Mouse (Mus musculus) intestine, postnatal 0 days (tissue): ENCODE measurements around the gene Tcf12. TPM values are rescaled to one million over a fixed set of nuclear protein-coding genes. Genes with fewer than 3 reads are reported as not detected.

ENCODE experiments used
- ATAC-seq: fragments of 200-750 bp; cut with Nextera tagmentation; 2 replicates; pipeline ENCODE4 v1.8.0; 2017; ENCODE audit warnings: mild to moderate bottlenecking, moderate TSS enrichment, moderate library complexity
- H3K27ac ChIP-seq: fragments of 300-500 bp; sonication (generic); 2 replicates; pipeline ENCODE4 v1.5.1; 2014; ENCODE audit warnings: mild to moderate bottlenecking, low read depth, low read length, moderate library complexity
- H3K27me3 ChIP-seq: fragments of 300-500 bp; sonication (generic); replicated peaks from 2 replicates; pipeline ENCODE4 v1.6.1; 2014; ENCODE audit warnings: low read length, mixed read lengths; ENCODE audit not compliant: control insufficient read depth, insufficient read depth
- H3K36me3 ChIP-seq: fragments of 300-500 bp; sonication (generic); 2 replicates; pipeline ENCODE4 v1.6.1; 2014; ENCODE audit warnings: mild to moderate bottlenecking, moderate library complexity; ENCODE audit not compliant: control insufficient read depth, insufficient read depth
- H3K4me1 ChIP-seq: fragments of 300-500 bp; sonication (generic); replicated peaks from 2 replicates; pipeline ENCODE4 v1.6.1; 2014; ENCODE audit warnings: antibody characterized with exemption, low read length, mixed read lengths; ENCODE audit not compliant: control insufficient read depth, insufficient read depth
- H3K4me2 ChIP-seq: fragments of 300-500 bp; sonication (generic); replicated peaks from 2 replicates; pipeline ENCODE4 v1.6.1; 2014; ENCODE audit warnings: low read depth, mild to moderate bottlenecking, moderate library complexity
- H3K4me3 ChIP-seq: fragments of 300-500 bp; sonication (generic); 2 replicates; pipeline ENCODE4 v1.5.1; 2014; ENCODE audit warnings: low read depth, low read length
- H3K9ac ChIP-seq: fragments of 300-500 bp; sonication (generic); 2 replicates; pipeline ENCODE4 v1.6.1; 2014; ENCODE audit warnings: mild to moderate bottlenecking, low read depth, low read length
- H3K9me3 ChIP-seq: fragments of 300-500 bp; sonication (generic); 2 replicates; pipeline ENCODE4 v1.6.1; 2016; ENCODE audit warnings: mixed run types; ENCODE audit not compliant: control insufficient read depth
- CTCF ChIP-seq: sonication (generic); IDR thresholded peaks from 2 replicates; pipeline ENCODE4 v1.5.1; 2016; ENCODE audit warnings: low read depth, mild to moderate bottlenecking, control low read depth, antibody characterized with exemption, moderate library complexity
- WGBS: fragments of 180-500 bp; shearing (Covaris S2); extraction: QIAGEN DNeasy Blood & Tissue Kit; methylation state at CpG from one replicate; pipeline ENCODE4 v1.1.7; 2014; 5-methylcytosine and 5-hydroxymethylcytosine counted together
- polyA plus RNA-seq: library from polyadenylated mRNA; unstranded; fragments of >200 nt; fragmentation: Nextera tagmentation; extraction: Ambion mirVana; gene quantifications from 2 replicates; pipeline ENCODE4 v1.2.1, GENCODE M21; 2015

Tcf12 gene
- polyA plus RNA-seq, 1 experiment from 2014 or later, result 19.1 TPM

- TF ChIP-seq CTCF, result no peak
- no peaks in the 10 kb centered on the region for H3K36me3 ChIP-seq
- no peak overlapping the region for H3K4me3 ChIP-seq
These were observed 120.5 kb downstream of the Tcf12 start for GRCm38 (mm10) chr9:71991147-71991546.

GRCm38 (mm10) chr9:71990376-71990775, 121.3 kb downstream of the Tcf12 start:
- no peaks in the 10 kb centered on the region for H3K4me1 ChIP-seq
- no peak overlapping the region for H3K27ac ChIP-seq
- H3K36me3 ChIP-seq, result no peaks in the 10 kb centered on the region
- WGBS, result 71% methylated on average over 1 of the region's 1 CpGs
- no peak for ATAC-seq
- no peak overlapping the region for H3K9ac ChIP-seq
- H3K27me3 ChIP-seq, result no peaks in the 10 kb centered on the region
- H3K4me2 ChIP-seq, result no peak overlapping the region
- H3K4me3 ChIP-seq, result no peak overlapping the region
- no peaks in the 10 kb centered on the region for H3K9me3 ChIP-seq
- TF ChIP-seq CTCF, result no peak

More at GRCm38 (mm10) chr9:71991147-71991546, 120.5 kb downstream of the Tcf12 start:
- no peaks in the 10 kb centered on the region for H3K9me3 ChIP-seq
- H3K4me1 ChIP-seq, result no peaks in the 10 kb centered on the region
- H3K27me3 ChIP-seq, result no peaks in the 10 kb centered on the region
- H3K9ac ChIP-seq, result no peak overlapping the region
- 80% methylated on average over 3 of the region's 3 CpGs for WGBS
- no peak overlapping the region for H3K27ac ChIP-seq
- H3K4me2 ChIP-seq, result no peak overlapping the region
- no peak for ATAC-seq

- Histone ChIP-seq H3K9me3 (no peaks in the 10 kb centered on the region), H3K27me3 (no peaks in the 10 kb centered on the region), H3K27ac (no peak overlapping the region), H3K36me3 (no peaks in the 10 kb centered on the region), H3K9ac (no peak overlapping the region), H3K4me2 (no peak overlapping the region), H3K4me3 (no peak overlapping the region), H3K4me1 (no peaks in the 10 kb centered on the region)
- TF ChIP-seq CTCF, result no peak
- no peak for ATAC-seq
- 26% methylated on average over 1 of the region's 1 CpGs for WGBS
These were observed 122.0 kb downstream of the Tcf12 start for GRCm38 (mm10) chr9:71989663-71990062.

- WGBS, result 94% methylated on average over 2 of the region's 2 CpGs
- TF ChIP-seq CTCF, result no peak
- Histone ChIP-seq H3K4me2 (no peak overlapping the region), H3K4me3 (no peak overlapping the region), H3K4me1 (no peaks in the 10 kb centered on the region), H3K9ac (no peak overlapping the region), H3K27me3 (no peaks in the 10 kb centered on the region), H3K36me3 (no peaks in the 10 kb centered on the region), H3K27ac (no peak overlapping the region), H3K9me3 (no peaks in the 10 kb centered on the region)
- no peak for ATAC-seq
These were observed 125.0 kb downstream of the Tcf12 start for GRCm38 (mm10) chr9:71986716-71987115.

GRCm38 (mm10) chr9:71982826-71983225, 128.8 kb downstream of the Tcf12 start:
- no peaks in the 10 kb centered on the region for H3K4me1 ChIP-seq
- 82% methylated on average over 1 of the region's 1 CpGs for WGBS
- ATAC-seq, result no peak

GRCm38 (mm10) chr9:71981071-71981470, 130.6 kb downstream of the Tcf12 start:
- H3K9me3 ChIP-seq, result no peaks in the 10 kb centered on the region
- WGBS, result 46% methylated on average over 3 of the region's 3 CpGs

More at GRCm38 (mm10) chr9:71982826-71983225, 128.8 kb downstream of the Tcf12 start:
- H3K27me3 ChIP-seq, result no peaks in the 10 kb centered on the region
- no peaks in the 10 kb centered on the region for H3K9me3 ChIP-seq
- TF ChIP-seq CTCF, result no peak
- H3K9ac ChIP-seq, result no peak overlapping the region
- no peaks in the 10 kb centered on the region for H3K36me3 ChIP-seq
- no peak overlapping the region for H3K4me2 ChIP-seq
- H3K27ac ChIP-seq, result no peak overlapping the region
- no peak overlapping the region for H3K4me3 ChIP-seq

GRCm38 (mm10) chr9:71980579-71980978, 131.1 kb downstream of the Tcf12 start:
- 18% methylated on average over 2 of the region's 2 CpGs for WGBS
- 0 out of 2 replicates have a peak overlapping the region, but pooled peaks have one; percentile 54 for H3K27ac ChIP-seq
- TF ChIP-seq CTCF, result no peak

More at GRCm38 (mm10) chr9:71981071-71981470, 130.6 kb downstream of the Tcf12 start:
- no peak overlapping the region for H3K4me2 ChIP-seq
- H3K4me1 ChIP-seq, result no peaks in the 10 kb centered on the region
- no peak overlapping the region for H3K9ac ChIP-seq
- no peak for TF ChIP-seq CTCF
- H3K27me3 ChIP-seq, result no peaks in the 10 kb centered on the region
- no peaks in the 10 kb centered on the region for H3K36me3 ChIP-seq
- peak; percentile 95 for ATAC-seq
- H3K27ac ChIP-seq, result no peak overlapping the region
- no peak overlapping the region for H3K4me3 ChIP-seq

More at GRCm38 (mm10) chr9:71980579-71980978, 131.1 kb downstream of the Tcf12 start:
- Histone ChIP-seq H3K36me3 (no peaks in the 10 kb centered on the region), H3K4me3 (no peak overlapping the region), H3K9ac (no peak overlapping the region), H3K9me3 (no peaks in the 10 kb centered on the region), H3K4me2 (no peak overlapping the region), H3K4me1 (no peaks in the 10 kb centered on the region), H3K27me3 (no peaks in the 10 kb centered on the region)
- peak; percentile 65 for ATAC-seq
